Mouse (Mus musculus): ENCODE measurements around the gene Polr2i.

DNA sequence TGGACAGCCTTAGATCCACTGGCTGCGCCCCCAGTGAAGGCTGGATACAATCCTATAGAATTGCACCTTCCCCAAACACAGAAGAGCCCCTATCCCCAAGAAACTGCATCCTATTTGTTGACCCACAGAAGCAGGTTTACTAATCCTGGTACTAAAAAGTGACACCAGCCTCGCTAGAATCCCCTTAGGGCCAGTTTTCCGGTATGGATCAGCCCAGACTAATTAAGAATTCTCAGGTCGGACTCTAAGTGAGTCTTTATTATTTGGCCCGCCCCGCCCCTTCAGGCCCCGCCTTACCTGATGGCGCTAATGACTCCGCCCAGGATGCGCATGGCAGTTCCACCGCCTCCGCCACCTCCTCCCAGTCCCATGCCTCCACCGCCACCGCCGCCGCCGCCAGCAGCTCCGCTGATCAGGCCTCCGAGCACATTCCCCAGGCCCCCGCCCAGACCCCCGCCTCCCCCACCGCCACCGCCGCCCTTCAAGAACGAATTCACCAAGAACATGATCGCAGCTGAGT, 38.1 kb upstream of the Polr2i start:
- TF ChIP-seq CTCF (IDR thresholded peaks at IDR 0.05; ENCODE audit: low read depth) (no peak), EP300 (IDR thresholded peaks at IDR 0.05; ENCODE audit: low read depth) (no peak)

All from heart, postnatal 0 days (tissue).